Mouse (Mus musculus) adrenal gland, adult 2 months (tissue): ENCODE data around the gene Rptor. TPM values are rescaled to one million over a fixed set of nuclear protein-coding genes. Genes with fewer than 3 reads are reported as not detected.
"Not testable (repeated sequence)": the region's sequence is repeated elsewhere in the genome, so short reads cannot be mapped to it uniquely, and the experiment has no call there.

Source experiments
- DNase-seq: peaks from one replicate; pipeline ENCODE4 v3.0.0; 2021
- polyA plus RNA-seq: library from polyadenylated mRNA; depleted of rRNA; stranded (reverse); fragments of >200 nt; gene quantifications from 2 replicates; pipeline ENCODE4 v1.2.3, GENCODE M21; 2012
- total RNA-seq, 2 experiments: library from RNA; stranded (reverse); gene quantifications; 2 replicates each; pipeline ENCODE4 v1.2.3; 2021

The Rptor gene
- total and polyA plus RNA-seq, 3 experiments = 43.7 to 47.7 (median 45.2) TPM

DNA sequence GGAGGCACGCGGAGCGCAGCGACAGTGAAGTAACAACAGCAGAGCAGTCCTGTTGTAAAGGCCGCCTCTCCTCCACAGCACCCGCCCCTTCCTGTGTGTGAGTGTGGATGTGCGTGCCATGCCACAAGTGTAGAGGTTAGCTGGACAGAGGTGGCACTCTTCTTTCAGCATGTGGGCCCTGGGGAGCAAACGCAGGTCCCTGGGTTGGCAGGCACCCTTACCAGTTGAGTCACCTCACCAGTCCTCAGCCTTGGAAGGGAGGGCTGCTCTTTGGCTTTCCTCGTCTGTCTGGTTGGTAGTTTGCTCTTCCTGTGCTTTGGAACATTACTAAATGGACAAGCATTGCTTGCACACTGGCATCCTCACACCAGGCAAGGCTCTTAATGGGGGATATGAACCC is 50.6 kb downstream of the Rptor start:
- peak; percentile 71 for DNase-seq

DNA sequence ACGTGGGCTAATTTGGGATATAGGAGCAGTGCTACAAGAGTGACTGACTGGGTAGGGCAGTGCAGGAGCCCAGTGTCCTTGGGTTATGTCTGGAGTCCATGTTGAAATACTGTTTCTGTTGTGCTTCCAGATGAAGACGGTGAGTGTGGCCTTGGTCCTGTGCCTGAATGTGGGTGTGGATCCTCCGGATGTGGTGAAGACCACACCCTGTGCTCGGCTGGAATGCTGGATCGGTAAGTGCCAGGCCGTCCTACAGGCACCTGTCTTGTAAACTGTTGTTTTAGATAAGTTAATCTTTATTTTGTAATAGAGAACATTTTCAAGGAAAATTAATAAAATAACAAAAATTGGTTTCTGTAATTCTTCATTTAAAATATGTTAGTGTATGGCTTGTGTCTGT is 54.8 kb downstream of the Rptor start:
- DNase-seq = peak; percentile 37

DNA sequence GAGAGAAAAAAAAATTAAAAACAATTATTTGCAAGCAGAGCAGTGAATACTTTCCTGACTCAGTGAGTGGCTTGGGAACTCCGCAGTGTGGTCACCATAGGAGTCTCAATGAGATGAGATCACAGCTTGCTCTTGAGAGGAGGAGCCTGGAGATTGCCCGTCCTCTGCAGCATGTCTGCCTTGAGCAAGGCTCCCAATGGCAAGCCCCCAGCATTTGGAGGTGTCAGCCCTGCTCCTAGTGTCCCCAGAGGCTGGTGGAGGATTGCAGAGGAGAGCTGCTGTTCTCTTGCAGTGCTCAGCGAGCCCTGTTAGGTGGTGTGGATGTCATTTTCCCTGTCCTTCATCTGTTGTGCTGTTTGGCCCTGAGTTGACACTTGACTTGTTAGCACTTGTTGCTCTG is 56.6 kb downstream of the Rptor start:
- DNase-seq = no peak

DNA sequence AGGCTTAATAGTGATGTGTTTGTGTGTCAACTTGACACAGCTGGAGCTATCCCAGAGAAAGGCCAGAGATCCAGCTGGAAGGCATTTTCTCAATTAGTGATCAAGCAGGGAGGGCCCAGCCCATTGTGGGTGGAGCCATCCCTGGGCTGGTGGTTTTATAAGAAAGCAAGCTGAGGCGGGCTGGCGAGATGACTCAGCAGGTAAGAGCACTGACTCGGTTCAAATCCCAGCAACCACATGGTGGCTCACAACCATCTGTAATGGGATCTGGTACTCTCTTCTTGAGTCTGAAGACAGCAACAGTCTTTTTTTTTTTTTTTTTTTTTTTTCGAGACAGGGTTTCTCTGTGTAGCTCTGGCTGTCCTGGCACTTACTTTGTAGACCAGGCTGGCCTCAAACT is 58.8 kb downstream of the Rptor start:
- DNase-seq = not testable (repeated sequence)

DNA sequence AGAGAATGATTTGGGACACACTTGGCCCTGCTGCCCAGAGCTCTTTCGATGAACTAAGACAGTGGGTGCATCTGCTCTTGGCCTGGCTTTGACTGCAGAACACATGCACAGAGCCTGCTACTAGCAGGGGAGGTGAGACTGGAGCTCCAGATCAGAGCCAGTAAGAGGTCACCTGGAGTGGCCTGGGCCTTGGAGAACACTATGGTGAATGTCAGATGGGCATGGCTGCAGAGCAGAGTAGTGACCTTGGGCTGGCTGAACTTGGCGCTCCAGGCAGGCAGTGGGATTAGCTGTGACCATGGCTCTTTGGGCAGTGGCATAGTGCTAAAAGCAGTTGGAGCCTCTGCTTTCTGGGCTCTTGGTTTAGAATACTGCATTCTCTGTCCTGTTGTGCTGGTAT is 61.2 kb downstream of the Rptor start:
- peak; percentile 79 for DNase-seq

DNA sequence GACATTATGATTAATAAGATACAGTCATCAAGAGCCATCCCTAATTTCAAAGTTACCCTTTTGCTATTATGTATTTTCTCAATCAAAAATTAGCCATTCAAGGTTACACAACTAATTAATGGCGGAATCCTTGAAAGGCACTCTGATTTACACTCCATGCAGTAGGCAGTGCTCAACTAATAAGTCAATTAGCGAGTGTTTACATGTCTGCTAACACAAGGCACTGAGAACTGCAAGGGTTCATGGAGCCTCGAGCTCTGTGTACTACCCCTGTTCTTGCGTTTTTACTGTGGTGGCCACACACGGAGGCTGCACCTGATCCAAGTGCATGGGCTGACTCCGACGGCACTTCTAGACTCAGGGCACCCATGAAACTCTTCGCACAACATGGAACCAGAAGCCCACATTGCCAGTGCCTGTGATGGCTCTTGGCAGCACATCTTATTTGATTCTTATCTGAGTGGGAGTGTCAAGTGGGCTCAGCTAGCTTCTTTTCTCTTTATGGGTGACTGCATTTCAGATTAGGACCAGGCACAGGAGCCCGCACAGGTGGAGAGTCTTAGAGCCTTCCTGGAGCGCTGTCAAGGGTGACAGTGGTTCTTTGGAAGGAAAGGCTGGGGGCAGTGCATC is 62.1 kb downstream of the Rptor start:
- no peak for DNase-seq

DNA sequence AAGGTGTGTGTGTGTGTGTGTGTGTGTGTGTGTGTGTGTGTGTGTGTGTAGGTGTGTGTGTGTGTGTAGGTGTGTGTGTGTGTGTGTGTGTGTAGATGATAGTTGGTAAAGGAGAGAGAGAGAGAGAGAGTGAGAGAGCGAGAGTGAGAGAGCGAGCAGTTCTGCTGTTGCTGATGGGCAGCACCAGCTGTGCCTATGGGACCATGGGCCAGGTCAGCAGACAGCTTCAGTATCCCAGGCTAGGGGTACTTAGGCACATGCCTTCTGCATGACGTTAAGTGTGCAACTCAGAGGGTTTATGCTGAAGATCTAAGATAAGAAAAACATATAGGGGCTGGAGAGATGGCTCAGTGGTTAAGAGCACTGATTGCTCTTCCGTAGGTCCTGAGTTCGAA is 62.6 kb downstream of the Rptor start:
- DNase-seq = no peak

DNA sequence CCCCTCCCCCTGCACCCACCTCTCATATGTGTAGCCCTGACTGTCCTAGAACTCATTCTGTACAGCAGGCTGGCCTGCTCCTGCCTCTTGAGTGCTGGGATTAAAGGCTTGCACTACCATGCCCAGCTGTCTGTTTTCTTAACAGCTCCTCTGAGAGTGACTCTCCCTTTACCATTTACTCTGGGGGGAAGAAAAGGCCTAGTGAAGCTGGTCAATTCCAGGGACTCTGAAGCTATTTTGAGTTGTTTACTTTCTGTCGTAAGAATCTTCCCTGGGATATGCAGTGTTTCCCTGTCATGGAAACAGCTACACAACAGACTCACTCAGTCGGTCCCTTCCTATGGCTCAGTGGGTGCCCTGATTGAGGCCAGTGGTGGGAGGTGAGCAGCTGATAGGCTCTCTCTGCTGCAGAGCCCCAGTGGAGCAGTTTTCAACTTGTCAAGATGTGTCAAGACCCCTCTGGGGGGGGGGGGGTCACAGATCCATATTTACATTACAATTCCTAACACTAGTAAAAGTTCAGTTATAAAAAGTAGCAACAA is 63.9 kb downstream of the Rptor start:
- no peak for DNase-seq

DNA sequence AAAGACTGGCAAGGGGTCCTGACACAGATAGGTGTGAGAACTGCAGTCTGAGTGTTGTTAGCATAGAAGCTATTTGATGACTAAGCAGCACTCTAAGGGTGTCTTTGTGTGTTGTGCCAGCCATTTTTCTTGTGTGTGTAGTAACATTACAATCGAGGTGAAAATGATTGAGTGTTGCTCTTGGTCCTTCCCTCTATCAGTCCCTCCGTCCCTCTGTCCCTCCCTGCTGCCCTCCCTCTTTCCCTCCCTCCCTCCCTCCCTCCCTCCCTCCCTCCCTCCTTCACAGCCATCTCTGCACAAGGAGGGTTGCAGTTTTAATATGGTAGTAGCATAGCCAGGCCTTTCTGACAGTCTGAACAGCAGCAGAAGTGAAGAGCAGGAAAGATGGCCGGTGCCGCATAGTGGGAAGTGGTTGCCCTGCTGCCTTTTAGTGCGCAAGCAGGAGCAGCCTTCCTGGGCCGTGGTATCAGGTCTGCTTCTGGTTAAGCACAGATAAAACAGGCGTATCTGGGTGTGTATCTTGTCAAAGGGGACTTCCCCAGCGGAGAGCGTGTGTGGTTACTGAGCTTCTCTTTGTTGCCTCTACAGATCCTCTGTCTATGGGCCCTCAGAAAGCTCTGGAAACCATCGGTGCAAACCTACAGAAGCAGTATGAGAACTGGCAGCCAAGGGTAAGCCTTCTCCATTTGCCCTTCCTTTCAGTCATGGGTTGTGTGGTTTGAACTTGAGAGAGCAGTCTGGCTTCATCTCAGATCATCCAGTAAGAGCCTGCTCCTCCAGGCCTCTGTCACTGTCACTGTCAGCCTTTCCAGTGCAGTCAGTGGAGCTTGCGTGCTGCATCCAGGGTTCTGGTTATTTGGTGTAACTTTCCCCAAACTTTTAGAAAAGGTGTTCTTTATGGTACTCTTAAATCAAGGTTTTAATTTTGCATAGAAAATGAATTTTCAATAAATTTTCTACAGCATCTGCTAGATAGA is 68.3 kb downstream of the Rptor start:
- DNase-seq = no peak

DNA sequence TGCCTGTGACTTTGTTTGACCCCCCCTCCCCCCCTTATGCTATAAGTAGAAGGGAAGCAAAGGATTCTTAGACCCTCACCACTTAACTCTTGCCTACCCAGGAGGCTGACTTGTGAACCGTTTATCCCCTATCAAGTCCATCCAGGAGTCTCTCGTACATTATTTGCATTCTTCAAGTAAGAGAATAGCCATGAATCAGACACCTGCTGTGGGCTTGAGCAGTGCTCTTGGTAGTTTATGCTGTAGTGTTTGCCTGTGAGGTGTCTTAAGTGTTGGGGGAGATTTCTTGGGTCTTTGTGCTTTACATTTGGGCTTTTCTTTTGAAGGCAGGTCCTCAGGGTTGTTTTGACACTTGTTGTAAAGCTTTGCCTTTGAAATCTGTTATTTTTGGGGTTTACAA is 69.3 kb downstream of the Rptor start:
- DNase-seq = no peak

DNA sequence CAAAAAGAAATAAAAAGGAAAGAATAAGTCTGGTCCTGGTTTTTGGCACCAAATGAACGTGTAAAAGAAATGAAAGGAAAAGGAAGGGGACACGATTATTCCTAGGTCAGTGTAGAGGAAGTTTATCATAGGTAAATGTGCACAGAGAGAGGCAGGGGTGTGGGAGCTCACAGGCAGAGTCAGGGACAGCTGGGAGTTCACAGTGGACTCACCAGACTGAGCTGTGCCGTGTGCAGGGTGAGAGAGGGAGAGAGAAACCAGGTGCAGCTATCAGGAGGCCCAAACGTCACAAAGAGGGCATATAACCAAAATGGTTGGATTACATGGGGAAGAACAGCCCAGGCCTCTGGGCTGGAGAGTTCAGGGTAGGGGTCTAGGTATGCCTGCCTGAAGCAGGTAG is 70.1 kb downstream of the Rptor start:
- no peak for DNase-seq

DNA sequence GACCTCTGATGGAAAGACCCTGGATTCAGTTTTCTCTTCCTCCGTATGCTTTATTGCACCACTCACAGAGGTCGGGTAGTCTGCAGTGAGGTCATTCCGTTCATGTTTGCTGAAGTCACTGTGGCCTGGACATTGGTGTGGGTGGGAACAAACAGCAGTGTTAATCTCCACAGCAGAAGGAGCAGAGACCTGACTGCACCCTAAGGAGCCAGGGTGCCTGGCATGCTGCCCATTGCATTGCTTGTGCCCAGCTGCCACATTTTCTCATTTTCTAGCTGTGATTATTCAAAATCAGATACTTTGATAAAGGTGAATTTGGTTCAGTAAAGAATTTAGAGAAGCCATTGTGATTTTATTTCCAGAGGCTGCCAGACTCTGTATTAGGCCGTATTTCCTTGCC is 72.1 kb downstream of the Rptor start:
- DNase-seq = no peak

DNA sequence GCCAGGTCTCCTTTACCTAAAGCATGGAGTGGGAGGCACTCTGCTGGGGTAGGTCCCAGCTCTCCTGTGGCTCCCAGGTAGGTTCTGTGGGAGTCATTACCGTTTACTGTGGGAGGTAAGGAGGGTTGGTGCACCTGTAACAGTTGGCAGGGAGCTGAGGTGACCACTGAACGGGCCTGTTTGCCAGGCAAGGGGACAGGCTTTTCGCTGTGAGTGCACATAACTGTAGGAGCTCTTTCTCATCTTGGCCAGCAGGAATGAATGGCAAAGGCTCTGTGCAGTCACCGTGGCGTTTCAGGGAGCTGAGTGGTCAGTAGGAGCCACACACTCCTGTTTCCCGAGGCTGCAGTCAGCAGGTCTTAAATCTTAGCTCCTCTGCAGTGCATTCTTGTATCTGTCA is 72.8 kb downstream of the Rptor start:
- DNase-seq = no peak

DNA sequence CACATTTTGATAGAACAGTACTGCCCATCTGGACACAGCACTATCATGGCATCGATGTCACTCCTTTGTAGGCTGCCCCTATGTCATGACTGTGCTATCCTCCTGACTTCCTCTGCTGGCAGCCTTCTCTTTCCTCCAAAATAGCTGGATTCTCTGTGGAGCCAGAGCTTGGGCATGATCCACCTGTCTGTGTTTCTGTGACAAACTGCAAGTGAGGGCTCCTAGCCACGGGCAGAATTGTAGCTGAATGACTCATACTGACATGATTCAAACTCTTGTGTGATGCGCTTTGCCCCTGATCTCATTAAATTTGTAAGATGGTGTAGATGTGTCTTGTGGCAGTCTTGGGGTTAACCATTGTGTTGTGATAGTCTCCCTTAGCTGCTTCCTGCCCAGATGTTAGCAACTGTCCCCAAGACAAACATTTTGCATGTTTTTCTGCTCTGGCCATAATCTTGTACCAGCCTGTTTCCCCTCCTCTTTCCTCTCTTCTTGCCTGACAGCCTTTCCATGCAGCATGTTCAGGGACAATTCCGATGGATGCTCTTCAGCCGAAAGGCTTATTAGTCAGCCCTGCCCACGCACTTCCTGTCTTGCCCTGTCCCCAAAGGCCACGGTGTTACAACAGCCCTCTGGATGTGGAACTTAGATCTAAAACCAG is 74.2 kb downstream of the Rptor start:
- DNase-seq = peak; percentile 81

DNA sequence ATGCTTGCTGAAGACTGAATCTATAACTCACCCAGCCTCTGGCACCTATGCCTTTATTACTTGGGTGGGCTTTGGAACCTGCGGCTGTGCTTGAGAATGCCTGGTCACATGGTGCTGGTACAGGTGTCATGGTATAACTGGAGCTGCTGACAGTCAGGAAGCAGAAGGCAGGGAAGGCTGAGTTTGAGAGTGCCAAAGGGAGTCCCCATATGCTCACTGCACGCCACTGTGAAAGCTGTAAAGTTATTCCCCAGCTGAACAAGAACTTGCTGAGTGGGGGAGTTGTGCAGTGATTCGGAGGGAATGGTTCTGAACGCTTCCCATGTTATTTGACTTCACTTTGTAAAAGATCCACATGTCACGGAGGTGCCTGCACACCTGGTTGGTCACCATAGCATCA is 75.7 kb downstream of the Rptor start:
- no peak for DNase-seq

DNA sequence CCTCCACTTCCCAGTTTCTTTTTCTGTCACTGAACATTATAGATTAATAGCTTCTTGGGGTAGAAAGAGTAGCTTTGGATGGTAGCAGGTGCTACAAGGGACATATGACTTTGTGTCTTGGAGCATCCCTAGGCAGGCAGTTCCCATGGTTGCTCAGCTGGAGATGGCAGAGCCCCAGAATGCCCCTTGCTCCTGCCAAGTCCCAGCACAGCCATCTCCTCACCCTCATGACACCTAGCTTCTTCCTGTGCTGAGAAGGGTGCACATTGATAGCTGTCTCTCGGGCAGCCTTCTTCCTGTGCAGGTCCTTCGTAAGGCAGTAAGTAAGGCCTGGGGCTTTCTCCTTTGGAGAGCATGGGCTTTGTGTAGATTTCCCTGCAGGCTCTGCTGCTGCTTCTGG is 78.0 kb downstream of the Rptor start:
- DNase-seq = no peak

DNA sequence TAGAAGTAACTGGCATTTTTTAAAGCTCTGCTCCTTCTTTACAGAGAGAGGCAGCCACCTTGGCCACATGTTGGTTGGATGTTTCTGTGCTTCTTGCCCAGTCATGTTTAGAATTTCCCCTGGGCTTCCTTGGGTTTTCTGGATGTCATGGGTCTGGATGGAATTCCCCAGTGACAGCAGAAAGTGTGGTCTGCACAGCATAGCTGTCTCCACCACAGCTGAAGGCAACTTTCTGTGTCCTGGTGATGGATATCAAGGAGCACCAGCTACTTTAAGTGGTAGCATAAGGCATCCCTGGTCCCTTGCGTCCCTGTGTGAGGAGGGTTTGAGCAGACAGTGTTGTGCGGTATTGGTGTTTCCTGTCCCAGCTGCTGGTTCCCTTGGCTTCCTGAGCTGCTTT is 79.6 kb downstream of the Rptor start:
- DNase-seq = no peak

DNA sequence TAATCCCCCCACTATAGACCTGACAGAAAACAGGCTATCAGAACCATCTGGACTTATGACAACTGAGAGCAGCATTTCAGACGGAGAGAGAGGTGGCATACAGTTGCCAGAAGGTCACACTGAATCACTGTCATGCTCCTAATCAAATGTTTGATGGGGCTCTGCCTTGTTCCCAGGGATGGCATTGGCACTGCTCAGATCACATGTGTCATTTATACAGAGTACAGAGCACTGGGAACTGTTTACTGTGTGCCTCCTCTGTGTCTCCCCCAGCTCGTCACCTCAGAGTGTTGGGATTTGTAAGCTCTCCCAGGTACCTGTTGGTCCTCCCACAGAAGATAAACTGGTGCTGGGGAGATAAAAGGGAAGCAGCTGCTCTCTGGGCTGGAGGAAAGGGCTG is 81.1 kb downstream of the Rptor start:
- DNase-seq = peak; percentile 73

DNA sequence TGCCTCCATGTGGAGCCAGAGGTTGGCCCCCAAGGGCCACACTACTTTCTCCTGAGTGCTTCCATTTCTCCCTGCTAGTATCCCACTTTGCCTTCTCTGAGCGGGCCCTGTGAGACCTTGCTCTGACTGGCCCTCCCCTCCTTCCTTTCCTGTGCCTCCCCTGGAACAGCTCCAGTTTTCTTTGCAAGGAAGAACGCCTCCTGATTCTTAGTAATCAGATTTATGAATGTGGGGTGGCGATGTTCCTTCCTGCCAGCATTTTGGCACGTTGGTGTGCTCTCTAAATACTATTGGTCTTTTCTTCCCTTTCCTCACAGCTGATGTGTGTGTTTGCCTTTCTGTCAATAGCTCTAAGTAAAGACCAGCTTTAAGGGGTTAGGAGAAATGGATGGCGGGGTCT is 82.8 kb downstream of the Rptor start:
- peak; percentile 85 for DNase-seq

DNA sequence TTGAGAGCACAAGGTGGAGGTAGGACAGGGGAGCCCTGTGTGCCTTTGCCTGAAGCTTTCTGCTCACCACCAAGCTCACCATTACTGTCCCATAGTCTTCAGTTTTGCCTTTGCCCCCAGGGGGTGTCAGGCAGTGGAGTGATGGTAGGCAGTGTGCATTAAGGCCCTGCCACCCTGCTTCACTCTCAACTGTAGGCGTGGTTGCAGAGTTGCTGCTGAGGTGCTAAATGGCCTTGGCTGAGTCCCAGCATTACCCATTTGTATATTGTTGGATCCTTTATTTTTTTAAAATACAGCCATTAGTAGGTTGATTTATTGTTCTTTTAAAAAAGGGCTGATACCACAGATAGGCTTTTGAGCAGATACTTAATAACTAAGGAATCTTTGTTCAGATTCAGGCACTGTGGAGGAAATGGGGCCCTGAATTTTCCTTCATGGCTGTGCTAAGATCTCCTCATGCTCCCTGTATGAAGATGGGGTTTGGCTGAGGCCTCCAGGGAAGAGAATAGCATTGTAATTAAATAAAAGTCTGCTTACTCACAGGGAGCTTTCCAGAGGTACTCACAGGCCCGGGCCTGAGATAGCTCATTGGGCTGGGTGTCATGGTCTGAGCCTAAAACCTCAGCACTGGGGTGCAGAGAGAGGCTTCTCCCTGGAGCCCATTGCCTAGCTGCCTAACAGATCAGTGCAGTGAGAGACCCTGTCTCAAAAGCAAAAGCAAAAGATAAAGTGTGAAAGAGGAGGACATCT is 83.4 kb downstream of the Rptor start:
- DNase-seq = peak; percentile 34

DNA sequence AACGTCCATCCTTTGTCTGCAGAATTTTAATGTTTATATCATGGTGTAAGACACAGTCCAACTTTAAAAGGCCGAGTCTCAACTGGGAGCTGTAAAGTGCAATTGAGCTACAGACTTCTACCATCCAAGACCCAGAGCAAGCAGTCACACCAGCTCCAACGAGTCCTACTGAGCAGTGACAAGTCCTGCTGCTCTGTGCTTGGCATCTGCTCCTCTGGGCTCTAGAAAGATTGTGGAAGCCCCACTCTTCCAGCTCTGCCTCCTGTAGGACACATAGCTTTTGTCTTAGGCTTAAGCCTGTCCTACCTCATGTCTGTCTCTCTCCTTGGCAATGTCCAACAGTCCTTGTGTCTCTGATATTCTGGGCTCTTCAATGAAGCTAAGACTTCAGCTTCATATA is 84.6 kb downstream of the Rptor start:
- DNase-seq = no peak

DNA sequence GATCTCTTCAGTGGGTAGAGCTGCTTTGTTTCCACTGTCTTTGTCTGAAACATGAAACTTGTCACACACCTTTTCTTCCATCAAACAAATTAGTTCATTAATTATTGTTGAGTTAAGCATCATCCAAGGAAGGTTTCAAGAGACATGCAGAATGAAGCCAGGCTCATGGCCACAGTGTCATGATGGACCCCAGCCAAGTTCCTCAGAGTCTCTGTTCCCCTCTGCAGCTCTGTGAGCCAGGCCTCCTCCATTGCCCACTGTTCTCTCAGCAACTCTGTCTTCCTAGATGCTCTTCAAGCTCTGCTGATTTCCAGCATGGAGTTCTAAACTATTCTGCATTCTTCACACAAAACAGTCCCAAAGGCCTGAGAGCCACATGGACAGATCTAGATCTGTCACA is 85.3 kb downstream of the Rptor start:
- DNase-seq = peak; percentile 46
